Mouse (Mus musculus): ENCODE results near the gene Smlr1. TPM values are rescaled to one million over a fixed set of nuclear protein-coding genes. Genes with fewer than 3 reads are reported as not detected.

Gene Smlr1
- polyA plus RNA-seq, 1 experiment from 2014 or later: 0.60 TPM

GRCm38 (mm10) chr10:25534467-25534866 is 1.6 kb downstream of the Smlr1 start:
- no peaks in the 10 kb centered on the region for H3K9me3 ChIP-seq (ENCODE audit: low read length)
- ATAC-seq (ENCODE audit: low FRiP score, low TSS enrichment): no peak
- WGBS: 72% methylated on average over 5 of the region's 5 CpGs

GRCm38 (mm10) chr10:25533513-25534246 is 2.4 kb downstream of the Smlr1 start:
- no peaks in the 10 kb centered on the region for H3K9me3 ChIP-seq (ENCODE audit: low read length)
- H3K4me1 ChIP-seq (ENCODE audit: insufficient read depth, low read length): no peaks in the 10 kb centered on the region
- no peak overlapping the region for H3K9ac ChIP-seq (replicated peaks; ENCODE audit: low read length)
- no peak overlapping the region for H3K4me3 ChIP-seq (ENCODE audit: low read length)
- H3K36me3 ChIP-seq (ENCODE audit: insufficient read depth, low read length): no peaks in the 10 kb centered on the region
- whole genome bisulfite sequencing: 60% methylated on average over 9 of the region's 9 CpGs
- ATAC-seq (ENCODE audit: low FRiP score, low TSS enrichment): no peak
- no peak overlapping the region for H3K27ac ChIP-seq (ENCODE audit: low read length)
- no peak overlapping the region for H3K4me2 ChIP-seq (replicated peaks; ENCODE audit: low read depth, low read length)
- H3K27me3 ChIP-seq (ENCODE audit: insufficient read depth, low read length): no peaks in the 10 kb centered on the region

More at GRCm38 (mm10) chr10:25534467-25534866, 1.6 kb downstream of the Smlr1 start:
- H3K4me2 ChIP-seq (replicated peaks; ENCODE audit: low read depth, low read length): no peak overlapping the region
- no peaks in the 10 kb centered on the region for H3K36me3 ChIP-seq (ENCODE audit: insufficient read depth, low read length)
- H3K4me3 ChIP-seq (ENCODE audit: low read length): no peak overlapping the region
- H3K27ac ChIP-seq (ENCODE audit: low read length): no peak overlapping the region
- no peaks in the 10 kb centered on the region for H3K27me3 ChIP-seq (ENCODE audit: insufficient read depth, low read length)
- no peak overlapping the region for H3K9ac ChIP-seq (replicated peaks; ENCODE audit: low read length)
- H3K4me1 ChIP-seq (ENCODE audit: insufficient read depth, low read length): no peaks in the 10 kb centered on the region

GRCm38 (mm10) chr10:25533105-25533504 is 3.0 kb downstream of the Smlr1 start:
- H3K4me1 ChIP-seq (ENCODE audit: insufficient read depth, low read length): no peaks in the 10 kb centered on the region
- WGBS: 62% methylated on average over 2 of the region's 2 CpGs
- H3K4me3 ChIP-seq (ENCODE audit: low read length): no peak overlapping the region
- H3K27ac ChIP-seq (ENCODE audit: low read length): no peak overlapping the region
- H3K9me3 ChIP-seq (ENCODE audit: low read length): no peaks in the 10 kb centered on the region
- no peak overlapping the region for H3K4me2 ChIP-seq (replicated peaks; ENCODE audit: low read depth, low read length)
- H3K27me3 ChIP-seq (ENCODE audit: insufficient read depth, low read length): no peaks in the 10 kb centered on the region
- H3K9ac ChIP-seq (replicated peaks; ENCODE audit: low read length): no peak overlapping the region
- ATAC-seq (ENCODE audit: low FRiP score, low TSS enrichment): no peak
- H3K36me3 ChIP-seq (ENCODE audit: insufficient read depth, low read length): no peaks in the 10 kb centered on the region

- WGBS: 64% methylated on average over 13 of the region's 13 CpGs
- Histone ChIP-seq H3K9ac (replicated peaks; ENCODE audit: low read length) (no peak overlapping the region), H3K4me2 (replicated peaks; ENCODE audit: low read depth, low read length) (no peak overlapping the region), H3K27me3 (ENCODE audit: insufficient read depth, low read length) (no peaks in the 10 kb centered on the region), H3K4me1 (ENCODE audit: insufficient read depth, low read length) (no peaks in the 10 kb centered on the region), H3K9me3 (ENCODE audit: low read length) (no peaks in the 10 kb centered on the region), H3K27ac (ENCODE audit: low read length) (no peak overlapping the region), H3K4me3 (ENCODE audit: low read length) (no peak overlapping the region), H3K36me3 (ENCODE audit: insufficient read depth, low read length) (no peaks in the 10 kb centered on the region)
- no peak for ATAC-seq (ENCODE audit: low FRiP score, low TSS enrichment)
Observed at GRCm38 (mm10) chr10:25531335-25531734, 4.7 kb downstream of the Smlr1 start.

GRCm38 (mm10) chr10:25527126-25527525 is 8.9 kb downstream of the Smlr1 start:
- H3K4me3 ChIP-seq (ENCODE audit: low read length): no peak overlapping the region
- no peaks in the 10 kb centered on the region for H3K27me3 ChIP-seq (ENCODE audit: insufficient read depth, low read length)
- no peak for ATAC-seq (ENCODE audit: low FRiP score, low TSS enrichment)
- no peaks in the 10 kb centered on the region for H3K9me3 ChIP-seq (ENCODE audit: low read length)
- 0 out of 2 replicates have a peak, but pooled peaks cover 4% of the 10 kb centered on the region for H3K36me3 ChIP-seq (ENCODE audit: insufficient read depth, low read length)
- no peak overlapping the region for H3K4me2 ChIP-seq (replicated peaks; ENCODE audit: low read depth, low read length)
- no peak overlapping the region for H3K9ac ChIP-seq (replicated peaks; ENCODE audit: low read length)
- 84% methylated on average over 3 of the region's 3 CpGs for WGBS
- no peak overlapping the region for H3K27ac ChIP-seq (ENCODE audit: low read length)
- H3K4me1 ChIP-seq (ENCODE audit: insufficient read depth, low read length): no peaks in the 10 kb centered on the region

- no peaks in the 10 kb centered on the region for H3K4me1 ChIP-seq (ENCODE audit: insufficient read depth, low read length)
- H3K4me2 ChIP-seq (replicated peaks; ENCODE audit: low read depth, low read length): no peak overlapping the region
- H3K4me3 ChIP-seq (ENCODE audit: low read length): no peak overlapping the region
- H3K9me3 ChIP-seq (ENCODE audit: low read length): no peaks in the 10 kb centered on the region
- H3K27me3 ChIP-seq (ENCODE audit: insufficient read depth, low read length): no peaks in the 10 kb centered on the region
- no peak overlapping the region for H3K27ac ChIP-seq (ENCODE audit: low read length)
- 89% methylated on average over 4 of the region's 4 CpGs for WGBS
- 0 out of 2 replicates have a peak, but pooled peaks cover 4% of the 10 kb centered on the region for H3K36me3 ChIP-seq (ENCODE audit: insufficient read depth, low read length)
- no peak overlapping the region for H3K9ac ChIP-seq (replicated peaks; ENCODE audit: low read length)
- no peak for ATAC-seq (ENCODE audit: low FRiP score, low TSS enrichment)
Observed at GRCm38 (mm10) chr10:25526622-25527021, 9.4 kb downstream of the Smlr1 start.

- Histone ChIP-seq H3K27me3 (ENCODE audit: insufficient read depth, low read length) (no peaks in the 10 kb centered on the region), H3K9me3 (ENCODE audit: low read length) (no peaks in the 10 kb centered on the region), H3K4me2 (replicated peaks; ENCODE audit: low read depth, low read length) (no peak overlapping the region), H3K4me1 (ENCODE audit: insufficient read depth, low read length) (no peaks in the 10 kb centered on the region), H3K9ac (replicated peaks; ENCODE audit: low read length) (no peak overlapping the region), H3K4me3 (ENCODE audit: low read length) (no peak overlapping the region), H3K36me3 (ENCODE audit: insufficient read depth, low read length) (0 out of 2 replicates have a peak, but pooled peaks cover 4% of the 10 kb centered on the region), H3K27ac (ENCODE audit: low read length) (no peak overlapping the region)
- WGBS: 73% methylated on average over 4 of the region's 4 CpGs
- no peak for ATAC-seq (ENCODE audit: low FRiP score, low TSS enrichment)
Observed at GRCm38 (mm10) chr10:25526156-25526555, 9.9 kb downstream of the Smlr1 start.

GRCm38 (mm10) chr10:25523727-25524126 is 12.3 kb downstream of the Smlr1 start:
- no peak overlapping the region for H3K4me3 ChIP-seq (ENCODE audit: low read length)
- no peak for ATAC-seq (ENCODE audit: low FRiP score, low TSS enrichment)
- no peaks in the 10 kb centered on the region for H3K9me3 ChIP-seq (ENCODE audit: low read length)
- 0 out of 2 replicates have a peak, but pooled peaks cover 4% of the 10 kb centered on the region for H3K36me3 ChIP-seq (ENCODE audit: insufficient read depth, low read length)
- no peaks in the 10 kb centered on the region for H3K4me1 ChIP-seq (ENCODE audit: insufficient read depth, low read length)
- WGBS: 89% methylated on average over 8 of the region's 8 CpGs
- H3K27ac ChIP-seq (ENCODE audit: low read length): no peak overlapping the region
- H3K9ac ChIP-seq (replicated peaks; ENCODE audit: low read length): no peak overlapping the region
- H3K4me2 ChIP-seq (replicated peaks; ENCODE audit: low read depth, low read length): no peak overlapping the region
- H3K27me3 ChIP-seq (ENCODE audit: insufficient read depth, low read length): no peaks in the 10 kb centered on the region

GRCm38 (mm10) chr10:25520428-25520827 is 15.6 kb downstream of the Smlr1 start:
- H3K4me1 ChIP-seq (ENCODE audit: insufficient read depth, low read length): no peaks in the 10 kb centered on the region
- no peak overlapping the region for H3K9ac ChIP-seq (replicated peaks; ENCODE audit: low read length)
- H3K4me2 ChIP-seq (replicated peaks; ENCODE audit: low read depth, low read length): no peak overlapping the region
- no peaks in the 10 kb centered on the region for H3K27me3 ChIP-seq (ENCODE audit: insufficient read depth, low read length)
- H3K9me3 ChIP-seq (ENCODE audit: low read length): no peaks in the 10 kb centered on the region; the same call in 1 of the 2 replicates
- H3K36me3 ChIP-seq (ENCODE audit: insufficient read depth, low read length): peaks cover 14% of the 10 kb centered on the region; the same call in 1 of the 2 replicates
- H3K27ac ChIP-seq (ENCODE audit: low read length): no peak overlapping the region
- no peak overlapping the region for H3K4me3 ChIP-seq (ENCODE audit: low read length)
- no peak for ATAC-seq (ENCODE audit: low FRiP score, low TSS enrichment)
- 85% methylated on average over 5 of the region's 5 CpGs for whole genome bisulfite sequencing

- H3K27me3 ChIP-seq (ENCODE audit: insufficient read depth, low read length): no peaks in the 10 kb centered on the region
- 83% methylated on average over 3 of the region's 3 CpGs for WGBS
- H3K36me3 ChIP-seq (ENCODE audit: insufficient read depth, low read length): peaks cover 19% of the 10 kb centered on the region; the same call in 1 of the 2 replicates
- no peak overlapping the region for H3K4me2 ChIP-seq (replicated peaks; ENCODE audit: low read depth, low read length)
- no peak overlapping the region for H3K27ac ChIP-seq (ENCODE audit: low read length)
- no peak overlapping the region for H3K4me3 ChIP-seq (ENCODE audit: low read length)
- H3K9me3 ChIP-seq (ENCODE audit: low read length): no peaks in the 10 kb centered on the region; the same call in 1 of the 2 replicates
- no peak for ATAC-seq (ENCODE audit: low FRiP score, low TSS enrichment)
- no peaks in the 10 kb centered on the region for H3K4me1 ChIP-seq (ENCODE audit: insufficient read depth, low read length)
- H3K9ac ChIP-seq (replicated peaks; ENCODE audit: low read length): no peak overlapping the region
Observed at GRCm38 (mm10) chr10:25519954-25520353, 16.1 kb downstream of the Smlr1 start.

Data from kidney, embryonic 16.5 days (tissue).